Mouse (Mus musculus): ENCODE results near the gene Myf6.

Gene Myf6

GRCm38 (mm10) chr10:107494568-107494967 lies at the start of gene Myf6:
TSS of gene Myf6 (minus strand) at chr10:107494737.
- ChIA-PET POLR2A (no interaction called here), CTCF (no interaction called here)

GRCm38 (mm10) chr10:107543026-107543425 lies 48.5 kb upstream of the Myf6 start:
- CTCF ChIA-PET, result no interaction called here
- POLR2A ChIA-PET, result no interaction called here

- POLR2A ChIA-PET, result no interaction called here
- CTCF ChIA-PET, result no interaction called here
These were observed 34.2 kb upstream of the Myf6 start for GRCm38 (mm10) chr10:107528758-107529157.

- POLR2A ChIA-PET, result no interaction called here
- CTCF ChIA-PET, result no interaction called here
These were observed 24.7 kb upstream of the Myf6 start for GRCm38 (mm10) chr10:107519216-107519615.

- ChIA-PET CTCF (no interaction called here), POLR2A (no interaction called here)
These were observed 22.1 kb upstream of the Myf6 start for GRCm38 (mm10) chr10:107516641-107517040.

GRCm38 (mm10) chr10:107514735-107515134 lies 20.2 kb upstream of the Myf6 start:
- ChIA-PET CTCF (no interaction called here), POLR2A (interaction anchor here in 1 of 4 experiments (0.8 kb wide), 1 partner anchor 66 kb away, joined by 3 read pairs; no protein-coding TSS in a partner anchor)

GRCm38 (mm10) chr10:107506397-107506796 lies 11.9 kb upstream of the Myf6 start:
- CTCF ChIA-PET, result no interaction called here
- POLR2A ChIA-PET, result no interaction called here

GRCm38 (mm10) chr10:107503430-107503829 lies 8.9 kb upstream of the Myf6 start:
- CTCF ChIA-PET, result no interaction called here
- POLR2A ChIA-PET, result no interaction called here

- POLR2A ChIA-PET, result no interaction called here
These were observed 7.7 kb upstream of the Myf6 start for GRCm38 (mm10) chr10:107502193-107502592.

GRCm38 (mm10) chr10:107499656-107500055 lies 5.1 kb upstream of the Myf6 start:
- ChIA-PET CTCF (no interaction called here), POLR2A (no interaction called here)

More at GRCm38 (mm10) chr10:107502193-107502592, 7.7 kb upstream of the Myf6 start:
- CTCF ChIA-PET, result no interaction called here

- POLR2A ChIA-PET, result no interaction called here
- CTCF ChIA-PET, result no interaction called here
These were observed 1.9 kb upstream of the Myf6 start for GRCm38 (mm10) chr10:107496402-107496801.

- ChIA-PET POLR2A (interaction anchor here in 3 of 4 experiments (0.6 to 0.7 kb wide), 5 partner anchors 23 to 1353 kb away, joined by 3 to 5 read pairs (median 4); no protein-coding TSS in a partner anchor), CTCF (interaction anchor here in 1 of 4 experiments (0.6 kb wide), 1 partner anchor 427 kb away, joined by 4 read pairs; no protein-coding TSS in a partner anchor)
These were observed 710 bp downstream of the Myf6 start for GRCm38 (mm10) chr10:107493580-107494474.

- CTCF ChIA-PET, result interaction anchor here in 1 of 4 experiments (0.6 kb wide), 1 partner anchor 427 kb away, joined by 4 read pairs; no protein-coding TSS in a partner anchor
- POLR2A ChIA-PET, result interaction anchor here in 3 of 4 experiments (0.6 to 0.7 kb wide), 5 partner anchors 24 to 1352 kb away, joined by 3 to 5 read pairs (median 4); no protein-coding TSS in a partner anchor
These were observed 1.5 kb downstream of the Myf6 start for GRCm38 (mm10) chr10:107492867-107493579.

GRCm38 (mm10) chr10:107488654-107489315 lies 5.8 kb downstream of the Myf6 start:
- ChIA-PET POLR2A (interaction anchor here in 1 of 4 experiments (0.8 kb wide), 1 partner anchor 99 kb away, joined by 3 read pairs; no protein-coding TSS in a partner anchor), CTCF (interaction anchor here in 2 of 4 experiments (0.6 kb wide), 2 partner anchors 81 to 104 kb away, joined by 3 read pairs; no protein-coding TSS in a partner anchor)

GRCm38 (mm10) chr10:107486770-107487169 lies 7.8 kb downstream of the Myf6 start:
- ChIA-PET CTCF (interaction anchor here in 1 of 4 experiments (0.6 kb wide), 1 partner anchor 878 kb away, joined by 4 read pairs; no protein-coding TSS in a partner anchor), POLR2A (interaction anchor here in 1 of 4 experiments (0.6 to 0.7 kb wide), 2 partner anchors 798 to 996 kb away, joined by 3 read pairs; no protein-coding TSS in a partner anchor)

GRCm38 (mm10) chr10:107485870-107486269 lies 8.7 kb downstream of the Myf6 start, which contains the start of gene Myf5:
TSS of gene Myf5 (minus strand) at chr10:107486134.
- POLR2A ChIA-PET, result interaction anchor here in 1 of 4 experiments (0.8 kb wide), 1 partner anchor 134 kb away, joined by 4 read pairs; no protein-coding TSS in a partner anchor
- CTCF ChIA-PET, result no interaction called here

GRCm38 (mm10) chr10:107484050-107484449 lies 10.5 kb downstream of the Myf6 start:
- ChIA-PET CTCF (no interaction called here), POLR2A (interaction anchor here in 1 of 4 experiments (0.6 kb wide), 1 partner anchor 543 kb away, joined by 3 read pairs; no protein-coding TSS in a partner anchor)

- ChIA-PET CTCF (no interaction called here), POLR2A (no interaction called here)
These were observed 21.0 kb downstream of the Myf6 start for GRCm38 (mm10) chr10:107473497-107473896.

GRCm38 (mm10) chr10:107471712-107472111 lies 22.8 kb downstream of the Myf6 start:
- ChIA-PET POLR2A (interaction anchor here in 1 of 4 experiments (0.7 kb wide), 1 partner anchor 15 kb away, joined by 3 read pairs; no protein-coding TSS in a partner anchor), CTCF (no interaction called here)

Data from embryonic stem cell, embryonic (primary cell).